Mouse (Mus musculus) layer of hippocampus, adult 2 months (tissue): ENCODE measurements around the gene Slc26a6. TPM values are rescaled to one million over a fixed set of nuclear protein-coding genes. Genes with fewer than 3 reads are reported as not detected.

Source experiments
- DNase-seq, 2 experiments: peaks; one replicate each; pipeline ENCODE4 v3.0.0; 2022; ENCODE audit warnings: low spot score in 2 of 2
- H3K27ac ChIP-seq: fragments of 200-600 bp; 2 replicates; pipeline ENCODE4 v1.8.1; 2022
- H3K4me3 ChIP-seq: fragments of 200-600 bp; 2 replicates; pipeline ENCODE4 v1.8.1; 2022; ENCODE audit warnings: mild to moderate bottlenecking
- CTCF ChIP-seq: fragments of 200-600 bp; conservative IDR thresholded peaks from 2 replicates; pipeline ENCODE4 v1.8.1; 2022; ENCODE audit warnings: antibody characterized with exemption, mild to moderate bottlenecking, moderate library complexity
- microRNA-seq, 2 experiments: library from miRNA; unstranded; fragments of <30 nt; microRNA quantifications; one replicate each; pipeline ENCODE4 v1.2.0; 2021
- total RNA-seq, 2 experiments: library from RNA; stranded (reverse); gene quantifications; 2 replicates each; pipeline ENCODE4 v1.2.3; 2021

The Slc26a6 gene
- total RNA-seq, 2 experiments from 2014 or later = 16.6 to 22.3 TPM

GRCm38 (mm10) chr9:108949231-108949966, 96.3 kb downstream of the Slc26a6 start:
- no peak for TF ChIP-seq CTCF
- H3K4me3 ChIP-seq = no peak overlapping the region
- no peak for DNase-seq
- H3K27ac ChIP-seq = no peak overlapping the region

- no peak overlapping the region for H3K27ac ChIP-seq
Measured at GRCm38 (mm10) chr9:108949967-108950728, 97.1 kb downstream of the Slc26a6 start.

GRCm38 (mm10) chr9:108953081-108953636, 100.1 kb downstream of the Slc26a6 start, which contains the start of gene Col7a1:
Col7a1 (plus strand) TSS chr9:108953586.
- TF ChIP-seq CTCF = no peak
- H3K27ac ChIP-seq = no peak within 1 kb of the TSS
- DNase-seq = no peak
- H3K4me3 ChIP-seq = no peak within 1 kb of the TSS

More at GRCm38 (mm10) chr9:108949967-108950728, 97.1 kb downstream of the Slc26a6 start:
- no peak for DNase-seq
- TF ChIP-seq CTCF = no peak
- no peak overlapping the region for H3K4me3 ChIP-seq

GRCm38 (mm10) chr9:108955241-108955640, 102.2 kb downstream of the Slc26a6 start:
- Histone ChIP-seq H3K4me3 (no peak overlapping the region), H3K27ac (no peak overlapping the region)
- no peak for TF ChIP-seq CTCF
- DNase-seq = no peak

GRCm38 (mm10) chr9:108955846-108956245, 102.8 kb downstream of the Slc26a6 start:
- no peak for DNase-seq
- Histone ChIP-seq H3K27ac (no peak overlapping the region), H3K4me3 (no peak overlapping the region)
- no peak for TF ChIP-seq CTCF

Small RNA genes lying within 50 kb of the gene (microRNA-seq; reads per million reads assigned to microRNA genes)
- 0 reads per million in 2 experiments for gene Gm23156

Other genes starting within 250 kb of the Slc26a6 start
- gene Arih2, start 203.9 kb upstream of the Slc26a6 start, total RNA-seq = 10 to 100 TPM; 50.2 to 57.3 TPM
- gene Slc25a20, start 191.2 kb upstream of the Slc26a6 start, total RNA-seq = 10 to 100 TPM; 14.4 to 14.8 TPM
- 10 to 100 TPM; 43.4 to 45.5 TPM for gene Prkar2a, start 164.0 kb upstream of the Slc26a6 start, total RNA-seq
- 100 to 1,000 TPM; 249 to 251 TPM for gene Ip6k2, start 69.5 kb upstream of the Slc26a6 start, total RNA-seq
- 10 to 100 TPM; 68.8 to 71.3 TPM for gene Nckipsd, start 44.9 kb upstream of the Slc26a6 start, total RNA-seq
- gene Celsr3, start 27.0 kb upstream of the Slc26a6 start, total RNA-seq = 10 to 100 TPM; 66.4 to 79.6 TPM
- under 1 TPM; 0.52 to 0.67 TPM for gene Tmem89, start 61.3 kb downstream of the Slc26a6 start, total RNA-seq
- 100 to 1,000 TPM; 337 to 364 TPM for gene Uqcrc1, start 83.3 kb downstream of the Slc26a6 start, total RNA-seq
- 1 to 10 TPM; 3.8 to 4.6 TPM for gene Col7a1, start 100.3 kb downstream of the Slc26a6 start, total RNA-seq
- not detected for gene Ucn2, start 132.7 kb downstream of the Slc26a6 start, total RNA-seq
- gene Pfkfb4, start 138.5 kb downstream of the Slc26a6 start, total RNA-seq = 10 to 100 TPM; 10.9 to 11.8 TPM
- 10 to 100 TPM; 56.5 to 58.4 TPM for gene Shisa5, start 185.3 kb downstream of the Slc26a6 start, total RNA-seq
- 10 to 100 TPM; 12.9 to 15.4 TPM for gene Trex1, start 206.5 kb downstream of the Slc26a6 start, total RNA-seq
- 10 to 100 TPM; 25.0 to 31.9 TPM for gene Atrip, start 220.8 kb downstream of the Slc26a6 start, total RNA-seq
- 1 to 10 TPM; 7.6 to 8.1 TPM for gene Ccdc51, start 229.2 kb downstream of the Slc26a6 start, total RNA-seq
- gene Tma7, start 229.3 kb downstream of the Slc26a6 start, total RNA-seq = 100 to 1,000 TPM; 295 to 309 TPM
- gene Plxnb1, start 242.1 kb downstream of the Slc26a6 start, total RNA-seq = 10 to 100 TPM; 84.4 to 92.7 TPM